Mouse (Mus musculus): ENCODE data around the gene Klhl29.

Klhl29 gene

DNA sequence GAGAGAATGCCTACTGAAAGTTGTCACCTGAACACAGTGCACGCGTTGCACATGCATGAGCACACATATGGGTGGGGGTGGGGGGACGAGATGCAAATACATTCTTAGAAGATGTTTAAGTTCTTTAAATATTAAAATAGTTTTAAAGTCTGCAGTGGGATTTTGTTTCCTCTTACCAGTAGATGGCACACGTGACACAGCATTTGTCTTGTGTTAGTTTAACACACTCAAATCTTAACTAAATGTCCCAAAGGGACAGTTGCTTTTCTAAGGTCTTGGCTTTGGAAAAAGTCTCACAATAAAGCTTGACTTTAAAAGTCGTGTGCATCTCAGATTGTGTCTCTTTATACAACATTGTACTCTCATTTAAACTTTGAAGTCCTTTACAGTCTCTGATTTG, 346.4 kb downstream of the Klhl29 start:
- no peak for DNase-seq (ENCODE audit: low spot score in 2 of 2)

Measured in urinary bladder, postnatal 4 days (tissue).